Mouse (Mus musculus) liver, adult (tissue): ENCODE measurements around the gene Phf1.
A peak's percentile ranks its signal among the peaks of the same experiment; 100 is the strongest.

Experiments used
- GATA4 ChIP-seq: IDR thresholded peaks from 2 replicates; pipeline ENCODE4 v1.6.1; 2014; ENCODE audit warnings: mild to moderate bottlenecking, low read length; ENCODE audit not compliant: insufficient replicate concordance

Gene Phf1

GRCm38 (mm10) chr17:26932839-26933398 is at the start of gene Phf1:
Gene Phf1, plus strand, starts transcription at chr17:26933052.
- TF ChIP-seq GATA4 = no peak

DNA sequence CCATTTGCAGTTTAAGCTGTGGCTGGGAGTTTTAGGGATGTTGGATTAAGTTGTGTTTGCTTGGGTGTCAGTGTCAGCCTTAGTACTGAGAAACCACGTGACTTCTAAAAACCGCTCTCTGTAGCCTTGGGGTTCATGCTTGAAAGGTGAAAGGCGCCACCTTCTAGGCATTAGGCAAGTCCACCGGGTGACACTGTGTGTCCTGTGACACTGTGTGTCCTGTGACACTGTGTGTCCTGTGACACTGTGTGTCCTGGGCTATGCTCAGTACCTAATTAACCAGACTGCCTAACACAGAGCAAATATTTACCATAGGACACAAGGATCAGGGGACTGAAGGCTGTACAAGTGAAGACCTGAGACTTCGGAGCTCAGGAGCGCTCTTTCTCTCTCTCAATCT is 49.3 kb upstream of the Phf1 start:
- TF ChIP-seq GATA4 = no peak

DNA sequence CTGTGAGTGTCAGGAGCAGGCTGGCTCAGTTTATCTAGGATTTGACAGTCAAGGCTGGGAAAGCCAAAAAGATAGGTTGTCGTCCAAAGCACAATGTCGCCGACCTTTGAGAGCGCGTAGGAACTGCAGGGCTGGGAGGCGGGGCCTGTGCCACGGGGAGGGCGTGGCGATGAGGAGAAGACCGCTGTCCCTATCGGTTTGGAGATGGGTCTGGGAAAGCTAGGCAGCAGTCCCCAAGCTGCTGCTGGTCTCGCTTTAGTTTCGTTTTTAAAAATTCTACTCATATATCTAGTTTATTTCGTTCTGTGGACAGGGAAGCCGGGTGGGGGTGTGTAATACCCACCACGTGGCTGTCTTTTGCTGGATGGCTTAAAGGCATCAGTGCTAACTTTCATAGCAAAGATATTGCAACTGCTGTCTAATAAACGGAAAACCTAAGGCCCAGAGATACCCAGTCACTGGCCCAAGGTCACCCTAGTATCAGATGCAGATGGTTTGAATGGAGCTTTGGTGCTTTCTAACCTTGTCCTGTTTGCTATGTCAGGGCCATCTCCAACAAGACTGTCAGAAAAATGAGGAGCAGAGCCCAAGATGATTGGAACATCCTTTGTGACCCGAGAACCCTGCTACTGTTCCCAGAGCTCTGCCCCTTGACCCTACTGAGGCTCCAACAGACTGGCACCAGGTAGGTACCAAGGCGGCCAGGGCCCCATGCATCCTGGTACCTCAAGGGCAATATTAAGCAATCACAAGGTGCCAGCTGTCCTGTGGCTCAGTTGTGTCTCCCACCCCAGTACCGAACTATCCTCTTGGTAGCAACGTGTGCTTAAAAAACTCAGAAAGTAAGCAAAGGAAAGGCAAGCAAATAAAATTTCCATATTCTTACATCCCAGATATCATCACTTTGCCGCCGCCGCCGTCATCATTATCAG is 47.6 kb upstream of the Phf1 start:
- TF ChIP-seq GATA4 = peak; percentile 73; the same call in 1 of the 2 replicates

DNA sequence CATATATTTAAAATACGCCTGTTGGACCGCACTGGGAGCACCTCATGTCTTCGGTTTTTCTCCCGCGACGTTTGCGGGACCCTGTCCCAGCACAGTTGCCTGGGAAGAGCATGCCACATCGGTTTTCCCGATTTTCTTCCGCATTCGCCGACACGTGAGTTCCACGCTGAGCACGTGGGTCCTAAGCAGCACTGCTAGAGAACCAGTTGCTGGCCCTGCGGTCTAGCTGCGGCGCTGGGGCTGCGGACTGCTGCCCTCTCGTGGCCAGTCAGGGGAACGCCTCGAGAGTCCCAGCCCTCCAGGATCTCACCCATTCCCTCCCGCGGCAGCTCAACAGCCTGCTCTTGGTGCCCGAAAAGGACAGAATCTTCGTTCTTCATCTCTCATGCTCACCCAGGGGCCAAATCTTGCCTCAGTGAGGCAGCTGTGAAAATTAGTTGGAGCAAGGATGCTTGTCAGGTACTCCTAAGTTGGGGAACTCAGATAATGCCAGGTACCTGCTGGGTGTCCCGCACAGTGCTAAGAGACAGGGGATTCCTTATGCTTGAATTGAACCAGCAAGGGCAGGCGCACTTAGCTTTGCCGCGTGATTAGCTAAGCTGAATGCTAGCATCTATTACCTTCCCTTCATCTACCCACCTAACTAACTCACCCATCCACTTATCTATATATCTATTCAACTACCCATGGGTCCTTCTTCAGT is 46.7 kb upstream of the Phf1 start:
- 0 out of 2 replicates have a peak, but pooled peaks have one; percentile 28 for TF ChIP-seq GATA4

- TF ChIP-seq GATA4 = no peak
Observed at GRCm38 (mm10) chr17:26887926-26888325, 44.9 kb upstream of the Phf1 start.

DNA sequence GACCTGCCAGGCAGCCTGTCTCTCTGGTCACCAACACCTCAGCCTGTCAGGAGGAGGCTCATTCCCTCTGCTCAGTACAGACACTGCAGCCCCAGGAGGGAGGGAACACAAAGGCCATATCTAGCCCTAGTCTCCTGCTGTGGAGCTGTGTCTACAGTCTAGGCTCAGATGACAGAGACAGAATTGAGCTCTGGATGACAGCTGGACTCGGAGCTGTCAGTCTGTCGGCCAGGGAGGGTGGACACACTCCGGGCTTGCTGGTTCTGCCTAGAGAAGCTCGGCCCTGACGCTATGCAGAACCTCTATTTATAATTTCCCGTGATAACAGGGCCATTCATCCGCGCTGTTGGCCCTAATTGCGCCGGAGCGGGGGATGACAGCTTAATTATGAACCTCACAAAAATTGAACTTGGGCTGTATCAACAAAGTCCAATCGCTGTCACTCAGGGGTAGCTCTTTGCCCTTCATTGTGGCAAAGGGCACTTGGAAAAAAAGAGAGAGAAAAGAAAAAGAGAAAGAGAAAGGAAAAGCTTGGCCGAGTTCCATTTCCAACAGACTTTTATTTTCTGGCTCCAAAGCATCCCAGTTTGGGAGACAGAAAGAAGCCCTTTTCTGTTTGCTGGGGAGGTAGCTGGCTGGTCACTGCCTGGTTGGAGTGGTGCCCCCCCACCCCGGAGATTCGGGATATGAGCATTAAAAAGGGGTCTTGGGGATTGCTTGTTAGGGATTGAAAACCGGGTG is 40.0 kb upstream of the Phf1 start:
- TF ChIP-seq GATA4 = no peak

DNA sequence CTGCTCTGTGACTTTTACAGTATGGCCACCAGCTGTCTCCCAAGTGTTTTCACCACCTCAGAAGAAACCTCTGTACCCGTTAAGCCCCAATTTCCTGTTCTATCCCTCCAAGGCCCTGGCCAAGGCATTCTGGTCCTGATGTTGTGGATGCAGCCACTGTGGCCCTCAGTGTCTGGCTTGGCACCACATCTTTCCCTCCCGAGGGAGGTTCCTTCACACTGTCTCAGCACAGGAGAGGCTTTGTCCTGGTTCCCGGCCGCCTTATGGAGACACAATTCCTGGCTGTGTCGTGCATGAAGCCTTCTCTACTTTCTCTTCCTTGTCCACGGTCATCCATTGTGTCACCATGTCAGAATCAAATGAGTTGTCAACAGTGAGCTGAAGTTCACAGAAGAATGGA is 39.4 kb upstream of the Phf1 start:
- TF ChIP-seq GATA4 = no peak

- no peak for TF ChIP-seq GATA4
Observed at GRCm38 (mm10) chr17:26894342-26894741, 38.5 kb upstream of the Phf1 start.

GRCm38 (mm10) chr17:26895578-26895977 is 37.3 kb upstream of the Phf1 start:
- TF ChIP-seq GATA4 = no peak

GRCm38 (mm10) chr17:26900916-26901315 is 31.9 kb upstream of the Phf1 start:
- TF ChIP-seq GATA4 = no peak

GRCm38 (mm10) chr17:26904320-26904719 is 28.5 kb upstream of the Phf1 start:
- TF ChIP-seq GATA4 = no peak

GRCm38 (mm10) chr17:26915248-26915647 is 17.6 kb upstream of the Phf1 start:
- TF ChIP-seq GATA4 = no peak

DNA sequence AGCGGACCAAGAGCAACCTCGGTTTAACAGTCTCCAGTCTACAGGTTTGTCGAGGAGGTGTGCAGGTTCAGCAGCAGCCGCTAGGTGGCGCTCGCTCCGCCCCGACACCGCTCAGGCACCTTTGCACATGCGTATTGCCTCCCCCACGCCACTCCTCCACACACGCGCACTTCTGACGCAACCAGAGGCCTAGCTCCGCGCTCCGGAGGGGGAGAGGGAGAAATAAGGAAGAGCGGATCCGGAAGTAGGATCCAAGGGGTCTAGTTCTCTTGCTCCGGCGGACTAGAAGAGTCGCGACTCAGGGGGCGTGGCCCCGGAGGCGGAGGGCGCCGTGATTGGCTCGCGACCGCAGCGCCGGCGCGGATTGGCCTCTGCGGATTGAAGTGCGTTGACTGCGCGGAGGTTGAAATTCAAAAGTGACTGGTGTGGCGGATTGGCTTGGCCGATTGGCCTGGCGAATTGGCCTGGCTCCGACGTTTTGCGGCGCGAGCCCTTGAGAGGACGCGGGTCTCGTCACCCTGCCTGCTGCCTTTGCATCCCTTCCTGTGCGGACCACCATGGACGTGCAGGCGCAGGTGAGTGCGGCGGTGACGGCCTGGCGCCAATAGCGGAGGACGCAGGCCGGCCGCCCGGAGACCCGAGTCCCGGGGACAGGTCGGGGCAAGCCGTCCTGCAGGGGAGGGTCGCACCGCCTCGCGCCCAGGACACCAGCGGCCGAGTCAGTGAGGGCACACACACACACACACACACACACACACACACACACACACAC is 16.0 kb upstream of the Phf1 start, which contains the start of gene Kifc5b:
TSS of gene Kifc5b (plus strand) at position 381 of the 772 bp plus-strand sequence.
- TF ChIP-seq GATA4 = peak; percentile 59; the same call in 1 of the 2 replicates

DNA sequence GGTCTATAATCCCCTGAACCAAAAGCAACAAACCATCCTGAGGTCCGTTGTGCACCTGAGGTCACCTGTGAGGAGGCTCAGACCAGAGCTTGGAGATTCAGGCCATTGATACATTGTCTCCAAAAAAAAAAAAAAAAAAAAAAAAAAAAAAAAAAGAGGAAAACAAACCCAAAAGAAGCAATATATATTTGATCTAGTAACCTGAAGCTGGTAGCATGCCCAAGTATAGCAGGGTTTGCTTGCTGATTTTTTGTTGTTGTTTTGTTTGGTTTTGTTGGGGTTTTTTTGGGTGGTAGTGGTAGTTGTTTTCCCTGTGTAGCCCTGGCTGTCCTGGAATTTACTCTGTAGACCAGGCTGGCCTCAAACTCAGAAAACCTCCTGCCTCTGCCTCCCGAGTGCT is 14.5 kb upstream of the Phf1 start:
- no peak for TF ChIP-seq GATA4
